Mouse (Mus musculus) frontal cortex, adult (tissue): ENCODE data around the gene Tbx3.

Source experiments
- ATAC-seq: cut with Nextera tagmentation; 2 replicates; pipeline ENCODE4 v1.9.2; 2017; ENCODE audit warnings: mild to moderate bottlenecking, moderate library complexity, mixed read lengths; ENCODE audit not compliant: low TSS enrichment

Tbx3 gene

GRCm38 (mm10) chr5:119706467-119706866, 36.0 kb downstream of the Tbx3 start:
- ATAC-seq, result no peak

GRCm38 (mm10) chr5:119708850-119709585, 38.5 kb downstream of the Tbx3 start:
- no peak for ATAC-seq

GRCm38 (mm10) chr5:119709826-119710559, 39.5 kb downstream of the Tbx3 start:
- no peak for ATAC-seq

GRCm38 (mm10) chr5:119710756-119711155, 40.3 kb downstream of the Tbx3 start:
- no peak for ATAC-seq

GRCm38 (mm10) chr5:119711626-119712025, 41.2 kb downstream of the Tbx3 start:
- no peak for ATAC-seq

GRCm38 (mm10) chr5:119712679-119713246, 42.3 kb downstream of the Tbx3 start:
- ATAC-seq, result peak; percentile 67; the same call in 1 of the 2 replicates

- no peak for ATAC-seq
Observed at GRCm38 (mm10) chr5:119720471-119721265, 50.2 kb downstream of the Tbx3 start.

- ATAC-seq, result no peak
Observed at GRCm38 (mm10) chr5:119732978-119733377, 62.5 kb downstream of the Tbx3 start.
